Mouse (Mus musculus) brain, embryonic 14.5 days (tissue): ENCODE data around the gene Il17ra. TPM values are rescaled to one million over a fixed set of nuclear protein-coding genes. Genes with fewer than 3 reads are reported as not detected.

ENCODE experiments used
- DNase-seq: peaks from one replicate; pipeline ENCODE4 v3.0.0-alpha.2; 2011; ENCODE audit warnings: low read depth
- CTCF ChIP-seq: fragments of 200-500 bp; IDR thresholded peaks from 2 replicates; pipeline ENCODE4 v1.5.1; 2012; ENCODE audit warnings: inconsistent platforms, mild to moderate bottlenecking, moderate library complexity, borderline replicate concordance; ENCODE audit not compliant: insufficient read depth, insufficient read length; ENCODE audit errors: extremely low read depth
- POLR2A ChIP-seq: fragments of 200-500 bp; IDR thresholded peaks from 2 replicates; pipeline ENCODE4 v1.6.1; 2012; ENCODE audit warnings: mild to moderate bottlenecking, inconsistent platforms, borderline replicate concordance; ENCODE audit not compliant: poor library complexity, insufficient read depth, insufficient read length, severe bottlenecking; ENCODE audit errors: extremely low read depth
- polyA plus RNA-seq: library from polyadenylated mRNA; depleted of rRNA; stranded (reverse); fragments of >200 nt; gene quantifications from 2 replicates; pipeline ENCODE4 v1.2.3, GENCODE M21; 2012; rRNA removed

Il17ra gene
- 4.6 and 5.2 TPM in 2 replicates for polyA plus RNA-seq

- peak; percentile 68 for DNase-seq
- TF ChIP-seq CTCF = no peak
- 0 out of 2 replicates have a peak, but pooled peaks have one; percentile 18 for TF ChIP-seq POLR2A
These were observed at the start of gene Il17ra for GRCm38 (mm10) chr6:120463086-120463871. Gene Il17ra (plus strand): TSS chr6:120463247.

GRCm38 (mm10) chr6:120438161-120438560 lies 24.9 kb upstream of the Il17ra start:
- DNase-seq = no peak
- TF ChIP-seq POLR2A = no peak
- TF ChIP-seq CTCF = no peak

- DNase-seq = no peak
These were observed 20.8 kb upstream of the Il17ra start for GRCm38 (mm10) chr6:120442171-120442749.

DNA sequence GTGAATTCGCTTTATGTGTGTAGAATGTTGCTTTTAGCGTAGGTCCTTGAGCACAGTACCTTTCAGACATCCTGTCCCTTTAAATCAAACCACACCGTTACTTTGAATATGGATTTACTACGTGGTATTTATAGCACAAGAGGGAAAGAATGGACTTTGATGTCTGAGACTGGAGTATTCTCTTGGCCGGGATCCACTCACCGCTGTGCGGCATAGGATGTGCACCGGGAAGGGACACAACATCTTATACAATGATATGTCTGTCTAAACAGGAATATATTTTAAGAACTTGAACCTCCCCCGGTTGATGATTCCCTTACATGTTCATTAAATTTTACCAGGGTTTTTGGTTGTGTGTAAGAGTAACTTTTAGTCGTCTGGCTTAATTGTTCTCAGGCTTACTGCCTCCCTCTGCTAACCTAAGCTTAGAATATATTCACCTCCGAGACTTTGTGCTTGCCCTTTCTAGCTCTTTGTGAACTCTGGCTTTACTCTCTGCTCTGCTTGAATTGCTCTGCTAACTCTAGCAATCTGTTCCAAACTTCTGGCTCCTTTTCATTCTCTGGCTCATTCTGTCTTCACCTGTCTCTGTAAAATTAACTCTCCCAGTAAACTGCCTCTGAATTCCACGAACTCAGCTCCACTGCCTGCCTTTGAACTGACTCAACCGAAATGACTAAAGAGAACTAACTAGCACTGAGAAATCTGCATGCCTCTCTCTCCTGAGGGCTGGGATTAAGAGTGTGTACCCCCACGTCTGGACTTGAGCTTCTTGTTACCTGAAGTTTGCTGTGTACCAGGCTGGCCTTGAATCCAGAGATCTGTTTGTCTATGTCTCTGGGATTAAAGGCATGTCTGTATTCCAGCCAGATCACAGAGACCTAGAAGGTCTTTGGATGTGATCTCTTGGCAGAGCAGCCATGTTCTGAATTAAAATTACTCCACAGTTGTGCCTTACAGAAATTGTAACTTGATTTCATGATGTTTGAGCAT lies 19.4 kb upstream of the Il17ra start:
- no peak for DNase-seq
- TF ChIP-seq POLR2A = no peak
- TF ChIP-seq CTCF = no peak

More at GRCm38 (mm10) chr6:120442171-120442749, 20.8 kb upstream of the Il17ra start:
- no peak for TF ChIP-seq CTCF
- TF ChIP-seq POLR2A = no peak

- DNase-seq = no peak
- TF ChIP-seq POLR2A (no peak), CTCF (no peak)
These were observed 12.8 kb upstream of the Il17ra start for GRCm38 (mm10) chr6:120450208-120450607.

GRCm38 (mm10) chr6:120452384-120453102 lies 10.5 kb upstream of the Il17ra start:
- no peak for DNase-seq
- TF ChIP-seq POLR2A = no peak
- no peak for TF ChIP-seq CTCF

DNA sequence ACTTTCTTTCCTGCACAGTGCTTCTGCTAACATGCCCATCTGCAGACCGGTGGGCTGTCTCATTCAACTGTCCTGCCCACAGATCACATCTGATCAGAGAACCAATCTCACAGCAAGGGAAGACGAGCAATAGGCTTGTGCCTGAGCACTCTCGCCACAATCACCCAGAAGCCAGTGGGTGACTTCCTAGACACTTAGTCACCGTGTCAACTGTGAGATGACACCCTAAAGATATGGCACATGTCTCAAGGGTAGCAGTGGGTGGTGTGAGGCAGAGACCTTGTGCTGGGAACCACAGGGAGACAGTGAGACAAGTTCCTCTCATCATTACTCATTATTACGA lies 10.0 kb upstream of the Il17ra start:
- no peak for DNase-seq
- TF ChIP-seq POLR2A (no peak), CTCF (no peak)

- TF ChIP-seq CTCF = no peak
- no peak for TF ChIP-seq POLR2A
- no peak for DNase-seq
These were observed 9.5 kb upstream of the Il17ra start for GRCm38 (mm10) chr6:120453556-120453955.

GRCm38 (mm10) chr6:120454627-120455077 lies 8.4 kb upstream of the Il17ra start:
- no peak for TF ChIP-seq POLR2A
- no peak for DNase-seq

DNA sequence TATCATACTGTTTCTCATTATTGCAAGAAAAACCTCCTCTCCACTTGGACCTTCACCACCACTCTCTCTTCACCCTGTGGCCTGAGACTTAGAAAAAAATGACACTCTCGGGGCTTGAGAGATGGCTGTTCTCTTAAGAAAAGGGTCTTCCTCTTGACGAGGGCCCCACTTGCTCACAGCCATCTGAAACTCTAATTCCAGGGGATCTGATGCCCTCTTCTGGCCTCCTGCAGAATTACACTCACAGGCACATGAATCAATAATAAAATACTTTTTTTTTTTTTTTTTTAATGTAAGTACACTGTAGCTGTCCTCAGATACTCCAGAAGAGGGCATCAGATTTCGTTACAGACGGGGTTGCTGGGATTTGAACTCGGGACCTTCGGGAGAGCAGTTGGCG lies 6.0 kb upstream of the Il17ra start:
- TF ChIP-seq CTCF (peak; percentile 35; the same call in 1 of the 2 replicates), POLR2A (no peak)
- no peak for DNase-seq

DNA sequence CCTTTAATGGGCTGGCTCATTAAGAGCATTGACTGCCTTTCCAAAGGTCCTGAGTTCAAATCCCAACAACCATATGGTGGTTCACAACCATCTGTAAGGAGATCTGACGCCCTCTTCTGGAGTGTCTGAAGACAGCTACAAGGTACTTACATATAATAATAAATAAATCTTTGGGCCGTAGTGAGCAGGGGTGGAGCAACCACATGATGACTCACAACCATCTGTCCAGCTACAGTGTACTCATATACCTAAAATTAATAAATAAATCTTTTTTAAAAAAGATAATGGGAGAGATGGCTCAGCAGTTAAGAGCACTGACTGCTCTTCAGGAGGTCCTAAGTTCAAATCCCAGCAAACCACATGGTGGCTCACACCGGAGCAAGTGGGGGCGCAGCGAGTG lies 5.3 kb upstream of the Il17ra start:
- TF ChIP-seq CTCF = no peak
- TF ChIP-seq POLR2A = no peak
- DNase-seq = no peak

DNA sequence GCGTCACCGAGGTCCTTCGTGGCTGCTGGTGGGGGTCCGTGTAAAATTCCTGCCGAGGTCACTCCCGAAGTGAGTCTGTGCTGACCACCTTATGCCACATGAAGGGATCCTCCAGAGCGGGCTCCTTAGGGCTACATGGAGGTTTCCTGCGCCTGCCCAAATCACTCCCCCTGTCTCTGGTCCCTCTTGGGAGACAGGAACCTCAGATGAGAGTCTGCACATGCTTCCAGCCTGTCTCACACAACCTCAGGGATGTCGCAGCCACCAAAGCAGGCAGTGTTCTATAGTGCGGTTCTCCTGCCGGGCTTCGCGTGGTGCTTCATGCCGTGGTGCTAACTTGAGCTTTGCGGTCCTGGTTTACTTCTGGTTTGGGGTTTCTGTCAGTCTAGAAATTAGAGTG lies 1.8 kb upstream of the Il17ra start:
- DNase-seq = no peak
- TF ChIP-seq CTCF (no peak), POLR2A (no peak)
